Mouse (Mus musculus): ENCODE measurements around the gene Trank1.

The Trank1 gene

DNA sequence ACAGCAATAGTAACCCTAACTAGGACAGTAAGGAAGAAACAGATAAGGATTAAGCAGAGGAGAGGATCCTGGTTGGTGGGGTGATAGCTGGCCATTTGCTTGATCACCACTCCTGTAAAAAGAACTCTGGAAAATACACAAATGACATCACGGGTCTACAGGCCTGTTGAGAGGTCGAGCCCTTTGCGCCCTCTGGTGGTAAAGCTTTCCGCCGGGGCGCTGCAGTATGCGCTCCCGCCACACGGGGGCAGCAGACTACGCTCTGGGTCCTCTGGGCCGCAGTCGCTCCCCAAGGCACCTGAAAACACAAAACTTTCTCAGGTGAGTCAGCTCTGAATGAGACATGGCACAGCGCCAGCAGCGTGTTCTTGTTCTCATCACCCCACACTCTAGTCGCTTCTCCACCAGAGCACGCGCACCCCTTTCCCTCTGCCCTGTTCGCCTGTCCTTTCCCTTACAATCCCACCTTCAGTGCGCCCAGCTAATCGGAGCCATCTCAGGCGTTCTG is 21.7 kb upstream of the Trank1 start:
- peak; percentile 91 for DNase-seq (ENCODE audit: low read depth, low spot score)
- H3K27me3 ChIP-seq (ENCODE audit: control insufficient read depth, insufficient read depth, low read length, poor library complexity, severe bottlenecking) = no peaks in the 10 kb centered on the region
- no peaks in the 10 kb centered on the region for H3K36me3 ChIP-seq (ENCODE audit: control insufficient read depth, insufficient read depth, low read length, poor library complexity, severe bottlenecking)

GRCm38 (mm10) chr9:111290539-111291100 is 20.9 kb upstream of the Trank1 start:
- H3K36me3 ChIP-seq (ENCODE audit: control insufficient read depth, insufficient read depth, low read length, poor library complexity, severe bottlenecking) = no peaks in the 10 kb centered on the region
- DNase-seq (ENCODE audit: low read depth, low spot score) = no peak
- no peaks in the 10 kb centered on the region for H3K27me3 ChIP-seq (ENCODE audit: control insufficient read depth, insufficient read depth, low read length, poor library complexity, severe bottlenecking)

GRCm38 (mm10) chr9:111293234-111293633 is 18.3 kb upstream of the Trank1 start:
- no peaks in the 10 kb centered on the region for H3K36me3 ChIP-seq (ENCODE audit: control insufficient read depth, insufficient read depth, low read length, poor library complexity, severe bottlenecking)
- no peak for DNase-seq (ENCODE audit: low read depth, low spot score)
- H3K27me3 ChIP-seq (ENCODE audit: control insufficient read depth, insufficient read depth, low read length, poor library complexity, severe bottlenecking) = no peaks in the 10 kb centered on the region

- Histone ChIP-seq H3K27me3 (ENCODE audit: control insufficient read depth, insufficient read depth, low read length, poor library complexity, severe bottlenecking) (no peaks in the 10 kb centered on the region), H3K36me3 (ENCODE audit: control insufficient read depth, insufficient read depth, low read length, poor library complexity, severe bottlenecking) (no peaks in the 10 kb centered on the region)
- no peak for DNase-seq (ENCODE audit: low read depth, low spot score)
Measured at GRCm38 (mm10) chr9:111294911-111295310, 16.6 kb upstream of the Trank1 start.

DNA sequence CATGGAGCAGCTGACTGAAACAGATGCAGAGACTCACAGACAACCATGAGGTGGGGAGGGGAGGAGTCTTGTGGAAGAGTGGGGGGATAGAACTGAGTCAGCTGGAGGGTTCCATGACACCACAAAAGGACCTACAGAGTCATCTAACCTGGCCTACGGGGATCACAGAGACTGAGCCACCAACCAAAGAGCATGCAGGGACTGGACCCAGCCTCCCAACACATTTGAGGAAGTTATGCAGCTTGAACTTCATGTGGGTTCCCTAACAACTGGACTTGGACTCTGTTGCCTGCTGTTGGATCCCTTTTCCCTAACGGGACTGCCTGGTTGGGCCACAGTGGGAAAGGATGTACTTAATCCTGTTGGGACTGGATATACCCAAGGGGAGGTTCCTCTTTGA is 16.2 kb upstream of the Trank1 start:
- H3K27me3 ChIP-seq (ENCODE audit: control insufficient read depth, insufficient read depth, low read length, poor library complexity, severe bottlenecking) = no peaks in the 10 kb centered on the region
- H3K36me3 ChIP-seq (ENCODE audit: control insufficient read depth, insufficient read depth, low read length, poor library complexity, severe bottlenecking) = no peaks in the 10 kb centered on the region
- DNase-seq (ENCODE audit: low read depth, low spot score) = no peak

DNA sequence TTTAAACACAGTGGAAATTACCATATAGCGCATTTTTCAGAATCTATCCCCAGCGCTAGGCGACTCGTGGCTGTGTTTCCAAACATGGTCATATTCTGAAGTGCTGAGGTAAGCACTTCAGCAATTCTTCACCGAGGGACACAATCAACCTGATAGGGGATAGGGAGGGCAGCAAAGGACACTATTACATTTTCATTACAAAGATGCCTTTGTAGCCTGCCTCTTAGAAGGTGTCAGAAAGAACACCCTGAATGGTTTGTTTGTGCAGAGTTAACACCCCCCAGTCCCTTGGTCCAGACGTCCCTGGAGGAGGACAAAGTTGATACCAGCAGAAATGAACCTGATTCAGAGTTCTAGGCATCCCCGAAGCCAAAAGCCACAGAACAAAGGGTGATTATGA is 15.1 kb upstream of the Trank1 start:
- Histone ChIP-seq H3K36me3 (ENCODE audit: control insufficient read depth, insufficient read depth, low read length, poor library complexity, severe bottlenecking) (no peaks in the 10 kb centered on the region), H3K27me3 (ENCODE audit: control insufficient read depth, insufficient read depth, low read length, poor library complexity, severe bottlenecking) (no peaks in the 10 kb centered on the region)
- DNase-seq (ENCODE audit: low read depth, low spot score) = no peak

GRCm38 (mm10) chr9:111298606-111299005 is 12.9 kb upstream of the Trank1 start:
- Histone ChIP-seq H3K36me3 (ENCODE audit: control insufficient read depth, insufficient read depth, low read length, poor library complexity, severe bottlenecking) (no peaks in the 10 kb centered on the region), H3K27me3 (ENCODE audit: control insufficient read depth, insufficient read depth, low read length, poor library complexity, severe bottlenecking) (no peaks in the 10 kb centered on the region)
- no peak for DNase-seq (ENCODE audit: low read depth, low spot score)

DNA sequence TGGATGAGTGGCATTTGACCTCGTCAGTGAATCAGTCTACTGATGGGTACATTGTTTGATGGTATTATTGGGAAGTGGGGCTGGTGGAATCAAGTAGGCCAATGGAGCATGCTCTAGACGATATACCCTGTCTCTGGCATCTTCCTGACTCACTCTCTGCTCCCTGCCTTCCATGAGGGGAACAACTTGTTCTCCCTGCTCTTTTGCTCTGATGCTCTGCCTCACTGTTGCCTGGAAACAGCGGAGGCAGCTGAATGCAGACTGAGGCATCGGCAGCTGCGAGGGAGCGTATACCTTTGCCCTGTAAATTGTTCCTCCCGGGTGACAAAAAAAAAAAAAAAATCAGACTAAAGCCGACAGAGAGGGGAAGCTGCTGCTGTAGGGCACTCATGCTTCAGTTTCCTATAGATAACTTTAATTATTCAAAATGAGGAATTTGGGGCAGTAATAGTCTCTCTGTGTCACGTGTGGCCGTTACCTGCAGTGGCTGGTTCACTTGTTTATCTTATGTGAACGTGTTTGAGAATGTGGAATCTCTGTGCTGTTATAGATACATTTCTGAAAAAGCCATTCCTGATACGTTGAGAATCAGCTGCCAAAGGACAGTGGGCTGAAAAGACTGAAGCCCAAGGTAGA is 9.2 kb upstream of the Trank1 start:
- no peaks in the 10 kb centered on the region for H3K27me3 ChIP-seq (ENCODE audit: control insufficient read depth, insufficient read depth, low read length, poor library complexity, severe bottlenecking)
- H3K36me3 ChIP-seq (ENCODE audit: control insufficient read depth, insufficient read depth, low read length, poor library complexity, severe bottlenecking) = no peaks in the 10 kb centered on the region
- no peak for DNase-seq (ENCODE audit: low read depth, low spot score)

DNA sequence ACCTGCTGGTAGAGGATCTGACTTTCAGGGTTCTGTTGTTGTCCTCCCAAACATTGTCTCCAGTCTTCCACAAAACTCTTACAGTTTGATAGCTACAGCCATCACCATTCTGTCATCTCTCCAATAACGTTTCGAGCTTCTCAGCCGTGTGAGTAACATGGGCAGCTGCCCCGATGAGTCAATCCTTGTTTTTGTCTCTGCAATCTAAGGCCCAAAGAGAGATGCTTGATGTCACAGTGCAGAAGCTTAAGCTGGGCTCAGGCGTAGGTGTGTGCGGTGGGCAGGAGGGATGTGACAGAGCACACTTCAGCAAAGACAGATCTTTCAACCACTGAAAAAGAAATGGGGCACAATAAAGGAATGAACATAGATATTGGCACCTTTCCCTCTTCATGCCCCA is 7.5 kb upstream of the Trank1 start:
- Histone ChIP-seq H3K36me3 (ENCODE audit: control insufficient read depth, insufficient read depth, low read length, poor library complexity, severe bottlenecking) (no peaks in the 10 kb centered on the region), H3K27me3 (ENCODE audit: control insufficient read depth, insufficient read depth, low read length, poor library complexity, severe bottlenecking) (no peaks in the 10 kb centered on the region)
- DNase-seq (ENCODE audit: low read depth, low spot score) = no peak

GRCm38 (mm10) chr9:111306142-111306541 is 5.4 kb upstream of the Trank1 start:
- Histone ChIP-seq H3K36me3 (ENCODE audit: control insufficient read depth, insufficient read depth, low read length, poor library complexity, severe bottlenecking) (no peaks in the 10 kb centered on the region), H3K27me3 (ENCODE audit: control insufficient read depth, insufficient read depth, low read length, poor library complexity, severe bottlenecking) (no peaks in the 10 kb centered on the region)
- DNase-seq (ENCODE audit: low read depth, low spot score) = no peak

DNA sequence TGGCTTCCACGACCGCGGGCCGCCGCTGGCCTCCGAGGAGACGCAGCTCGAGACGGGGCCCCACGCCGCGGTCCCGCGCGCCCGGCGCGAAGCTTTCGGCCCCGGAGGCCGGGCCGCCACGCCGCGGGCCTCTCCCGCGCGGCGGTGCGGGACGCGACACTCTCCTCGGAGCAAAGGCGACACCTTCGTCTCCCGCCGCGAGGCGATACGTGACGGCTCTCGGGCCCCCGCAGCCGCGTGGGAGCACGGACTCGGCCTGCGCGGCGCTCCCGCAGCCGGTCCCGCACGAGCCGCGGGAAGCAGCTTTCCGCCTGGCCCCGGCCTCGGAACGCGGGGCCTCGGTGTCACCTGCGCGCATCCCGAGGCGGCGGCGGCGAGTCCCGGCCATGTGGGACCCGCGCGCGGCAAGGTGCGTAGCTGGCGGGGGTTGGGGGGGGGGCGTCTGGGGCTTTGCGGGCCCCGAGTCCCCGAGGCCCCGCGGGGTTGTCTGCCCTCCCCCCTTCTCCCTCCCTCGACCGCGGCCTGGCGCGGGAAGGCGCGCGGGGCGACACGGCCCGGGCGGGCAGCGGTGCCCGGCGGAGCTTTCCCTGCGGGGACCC is 403 bp downstream of the Trank1 start:
- H3K27me3 ChIP-seq (ENCODE audit: control insufficient read depth, insufficient read depth, low read length, poor library complexity, severe bottlenecking) = peaks cover 5% of the 10 kb centered on the region; the same call in 1 of the 2 replicates
- DNase-seq (ENCODE audit: low read depth, low spot score) = no peak
- H3K36me3 ChIP-seq (ENCODE audit: control insufficient read depth, insufficient read depth, low read length, poor library complexity, severe bottlenecking) = no peaks in the 10 kb centered on the region

- no peaks in the 10 kb centered on the region for H3K36me3 ChIP-seq (ENCODE audit: control insufficient read depth, insufficient read depth, low read length, poor library complexity, severe bottlenecking)
- H3K27me3 ChIP-seq (ENCODE audit: control insufficient read depth, insufficient read depth, low read length, poor library complexity, severe bottlenecking) = peaks cover 5% of the 10 kb centered on the region; the same call in 1 of the 2 replicates
- DNase-seq (ENCODE audit: low read depth, low spot score) = no peak
Measured at GRCm38 (mm10) chr9:111312442-111313141, 1.1 kb downstream of the Trank1 start.

- no peaks in the 10 kb centered on the region for H3K36me3 ChIP-seq (ENCODE audit: control insufficient read depth, insufficient read depth, low read length, poor library complexity, severe bottlenecking)
- DNase-seq (ENCODE audit: low read depth, low spot score) = no peak
- peaks cover 5% of the 10 kb centered on the region; the same call in 1 of the 2 replicates for H3K27me3 ChIP-seq (ENCODE audit: control insufficient read depth, insufficient read depth, low read length, poor library complexity, severe bottlenecking)
Measured at GRCm38 (mm10) chr9:111313299-111313698, 1.8 kb downstream of the Trank1 start.

DNA sequence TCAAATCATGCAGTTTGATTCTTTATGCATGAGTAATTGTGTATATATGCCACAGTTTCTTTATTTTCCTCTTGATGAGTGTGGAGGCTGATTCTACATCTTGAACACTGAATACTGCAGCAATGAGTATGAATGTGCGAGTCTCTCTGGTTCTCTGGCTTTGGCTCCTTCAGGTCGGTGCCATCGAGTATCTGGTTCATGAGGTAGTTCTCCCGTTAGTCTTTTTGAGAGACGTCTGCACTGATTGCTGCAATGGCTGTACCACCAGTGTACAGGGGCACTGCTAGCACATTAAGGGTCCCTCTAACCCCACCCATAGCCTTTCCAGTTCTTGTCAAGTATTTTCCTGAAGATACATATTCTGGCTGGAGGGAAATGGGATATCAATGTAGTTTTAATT is 2.3 kb downstream of the Trank1 start:
- H3K36me3 ChIP-seq (ENCODE audit: control insufficient read depth, insufficient read depth, low read length, poor library complexity, severe bottlenecking) = no peaks in the 10 kb centered on the region

DNA sequence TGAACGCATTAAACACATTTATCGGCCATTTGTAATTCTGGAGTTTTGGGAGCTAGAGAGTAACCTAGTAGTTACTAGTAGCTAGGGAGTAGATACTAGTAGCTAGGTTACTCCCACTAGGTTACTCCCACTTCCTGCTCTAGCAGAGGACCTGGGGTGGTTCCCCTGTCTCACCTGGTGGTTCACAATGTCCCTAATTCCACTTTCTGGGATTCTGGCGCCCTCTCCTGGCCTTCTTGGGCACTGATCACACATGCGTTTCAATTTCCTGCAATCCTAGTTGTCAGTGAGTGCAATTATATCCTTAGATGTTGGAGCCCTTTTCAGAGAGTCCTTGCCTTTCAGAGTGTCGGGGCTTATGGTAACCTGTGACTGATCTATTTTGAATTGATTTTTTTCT is 2.7 kb downstream of the Trank1 start:
- Histone ChIP-seq H3K27me3 (ENCODE audit: control insufficient read depth, insufficient read depth, low read length, poor library complexity, severe bottlenecking) (peaks cover 5% of the 10 kb centered on the region; the same call in 1 of the 2 replicates), H3K36me3 (ENCODE audit: control insufficient read depth, insufficient read depth, low read length, poor library complexity, severe bottlenecking) (no peaks in the 10 kb centered on the region)
- peak; percentile 45 for DNase-seq (ENCODE audit: low read depth, low spot score)

More for the DNA sequence above, 2.3 kb downstream of the Trank1 start:
- H3K27me3 ChIP-seq (ENCODE audit: control insufficient read depth, insufficient read depth, low read length, poor library complexity, severe bottlenecking) = peaks cover 5% of the 10 kb centered on the region; the same call in 1 of the 2 replicates
- no peak for DNase-seq (ENCODE audit: low read depth, low spot score)

All from splenic B cell, adult 2 months (primary cell).